Comparison of ENCODE assay signal across 21 mouse cellular contexts in genomic region chr5:149237221-149237950, GRCm38 (mm10). TPM values are rescaled to one million over a fixed set of nuclear protein-coding genes. Genes with fewer than 3 reads are reported as not detected.
DNase-seq lines count a peak whose midpoint lies in the region; ATAC-seq lines count a peak whose summit lies in the region.
"Had no signal": no experiment of that assay in that cellular context is flagged by ENCODE, and none has a peak within 500 bp of the region (broad histone marks: within the 10 kb centered on the region; RNA-seq: fewer than 3 reads in every experiment).

No protein-coding gene starts in this region.

- 74% methylated on average over 24 of the region's 24 CpGs for WGBS in limb, embryonic 15.5 days
- 91% methylated on average over 24 of the region's 24 CpGs for WGBS in limb, embryonic 10.5 days

- H3K27ac ChIP-seq in limb, embryonic 15.5 days = no peak overlapping the region
- H3K27ac ChIP-seq in limb, embryonic 10.5 days = no peak overlapping the region
- H3K27ac ChIP-seq: embryonic facial prominence, embryonic 12.5 days; layer of hippocampus, adult 2 months; left cerebral cortex, adult 2 months; limb, embryonic 13.5 days; midbrain, embryonic 10.5 days; neural tube, embryonic 15.5 days; stomach, embryonic 15.5 days had no signal

- intact Hi-C loops in gastrocnemius, postnatal 36 days (cut with DNase I) = loop anchor here (5.0 kb wide), 1 partner anchor 185 kb away; no protein-coding TSS in a partner anchor

- no peaks in the 10 kb centered on the region for H3K4me1 ChIP-seq in limb, embryonic 15.5 days
- H3K4me1 ChIP-seq in limb, embryonic 10.5 days = peaks cover 8% of the 10 kb centered on the region; the same call in 1 of the 2 replicates
- H3K4me1 ChIP-seq: midbrain, embryonic 10.5 days; stomach, embryonic 15.5 days had no signal

- DNase-seq in gastrocnemius, postnatal 25 days = peak; percentile 39
- DNase-seq in gastrocnemius, postnatal 36 days = no peak
- DNase-seq in limb, embryonic 10.5 days (ENCODE audit: low spot score) = no peak
- peak; percentile 70 for DNase-seq in cerebellum, adult 11-12 months
- DNase-seq in cerebellum, postnatal 14 days = peak; percentile 64 to 77
- DNase-seq in adrenal gland, postnatal 4 days (ENCODE audit: low spot score in 2 of 2) = no peak
- DNase-seq in testis, postnatal 10 days (ENCODE audit: low spot score) = no peak
- DNase-seq: adrenal gland, postnatal 14 days; kidney, adult 8-10 months; retina, postnatal 1 day; spleen, adult 18-20 months; thymus, postnatal 14 days had no signal

- H3K4me2 ChIP-seq in limb, embryonic 15.5 days = no peak overlapping the region
- H3K4me2 ChIP-seq: embryonic facial prominence, embryonic 12.5 days; limb, embryonic 13.5 days; neural tube, embryonic 15.5 days; stomach, embryonic 15.5 days had no signal

- H3K9ac ChIP-seq in limb, embryonic 15.5 days = no peak overlapping the region
- H3K9ac ChIP-seq: embryonic facial prominence, embryonic 12.5 days; limb, embryonic 13.5 days; neural tube, embryonic 15.5 days; stomach, embryonic 15.5 days had no signal

- no peaks in the 10 kb centered on the region for H3K9me3 ChIP-seq in limb, embryonic 15.5 days
- H3K9me3 ChIP-seq in limb, embryonic 10.5 days (replicated peaks) = 0 out of 2 replicates have a peak, but pooled peaks cover 2% of the 10 kb centered on the region
- H3K9me3 ChIP-seq: embryonic facial prominence, embryonic 12.5 days; stomach, embryonic 15.5 days had no signal

- 0 out of 2 replicates have a peak, but pooled peaks have one; percentile 35 for ATAC-seq in limb, embryonic 15.5 days (ENCODE audit: insufficient number of reproducible peaks, low FRiP score, low TSS enrichment, low read depth)

- H3K36me3 ChIP-seq in limb, embryonic 15.5 days = no peaks in the 10 kb centered on the region
- no peaks in the 10 kb centered on the region for H3K36me3 ChIP-seq in limb, embryonic 10.5 days
- H3K36me3 ChIP-seq: embryonic facial prominence, embryonic 12.5 days; G1E; limb, embryonic 13.5 days; midbrain, embryonic 10.5 days; neural tube, embryonic 15.5 days; stomach, embryonic 15.5 days had no signal

- no peaks in the 10 kb centered on the region for H3K27me3 ChIP-seq in limb, embryonic 15.5 days
- no peaks in the 10 kb centered on the region for H3K27me3 ChIP-seq in limb, embryonic 10.5 days (ENCODE audit: low read depth, poor library complexity, severe bottlenecking)
- H3K27me3 ChIP-seq: embryonic facial prominence, embryonic 12.5 days; limb, embryonic 13.5 days; neural tube, embryonic 15.5 days; stomach, embryonic 15.5 days had no signal

- no peak overlapping the region for H3K4me3 ChIP-seq in limb, embryonic 15.5 days
- H3K4me3 ChIP-seq in limb, embryonic 10.5 days = no peak overlapping the region
- H3K4me3 ChIP-seq: embryonic facial prominence, embryonic 12.5 days; layer of hippocampus, adult 2 months; left cerebral cortex, adult 2 months; limb, embryonic 13.5 days; midbrain, embryonic 10.5 days; neural tube, embryonic 15.5 days; stomach, embryonic 15.5 days had no signal

RNA-seq across cellular contexts. Expression of gene Alox5ap, which starts 27.2 kb away (rescaled TPM):
- total RNA-seq in gastrocnemius, postnatal 25 days (2021) = 10 to 100 TPM in 1 of 2 experiments, 1 to 10 TPM in 1; 6.2 to 11.0 TPM
- 1 to 10 TPM; 5.0 to 6.5 TPM for total RNA-seq in gastrocnemius, postnatal 36 days (2021)
- 23.8 and 25.3 TPM in 2 replicates for polyA plus RNA-seq in limb, embryonic 15.5 days (2015; fragmentation: Nextera tagmentation; extraction: Ambion mirVana)
- polyA plus RNA-seq in limb, embryonic 10.5 days (2016; fragmentation: Nextera tagmentation; extraction: Ambion mirVana) = 6.2 and 8.7 TPM in 2 replicates
- 10 to 100 TPM in 1 of 2 experiments, 1 to 10 TPM in 1; 9.6 to 12.8 TPM for total RNA-seq in adrenal gland, postnatal 4 days (2021)

RNA-seq across cellular contexts. Expression of gene Hmgb1, which starts 53.1 kb away (rescaled TPM):
- 10 to 100 TPM; 84.3 to 87.9 TPM for total RNA-seq in gastrocnemius, postnatal 25 days (2021)
- total RNA-seq in gastrocnemius, postnatal 36 days (2021) = 100 to 1,000 TPM in 1 of 2 experiments, 10 to 100 TPM in 1; 86.3 to 104 TPM
- polyA plus RNA-seq in limb, embryonic 15.5 days (2015; fragmentation: Nextera tagmentation; extraction: Ambion mirVana) = 1,175 and 1,273 TPM in 2 replicates
- polyA plus RNA-seq in limb, embryonic 10.5 days (2016; fragmentation: Nextera tagmentation; extraction: Ambion mirVana) = 1,666 and 1,835 TPM in 2 replicates
- total RNA-seq in adrenal gland, postnatal 4 days (2021) = 100 to 1,000 TPM; 314 to 324 TPM

RNA-seq across cellular contexts. Expression of gene Uspl1, which starts 53.2 kb away (rescaled TPM):
- 10 to 100 TPM; 20.2 to 22.0 TPM for total RNA-seq in gastrocnemius, postnatal 25 days (2021)
- total RNA-seq in gastrocnemius, postnatal 36 days (2021) = 10 to 100 TPM; 22.9 to 23.4 TPM
- polyA plus RNA-seq in limb, embryonic 15.5 days (2015; fragmentation: Nextera tagmentation; extraction: Ambion mirVana) = 38.2 and 41.1 TPM in 2 replicates
- 72.9 and 78.7 TPM in 2 replicates for polyA plus RNA-seq in limb, embryonic 10.5 days (2016; fragmentation: Nextera tagmentation; extraction: Ambion mirVana)
- total RNA-seq in adrenal gland, postnatal 4 days (2021) = 10 to 100 TPM; 38.9 to 39.9 TPM

Comparison
In these comparisons a context has a peak if more than half of its experiments do, and no peak if none do; other contexts are left out.
1. DNase-seq: peak in gastrocnemius, postnatal 25 days (single experiment), cerebellum, adult 11-12 months (single experiment) and cerebellum, postnatal 14 days (2 of 2); none in gastrocnemius, postnatal 36 days (0 of 2), limb, embryonic 10.5 days (single experiment), adrenal gland, postnatal 4 days (0 of 2) and testis, postnatal 10 days (single experiment).